Mouse (Mus musculus) erythroblast, embryonic 14.5 days (primary cell): Measurements from ENCODE around the gene Kcnk13.

Source experiments
- GATA1 ChIP-seq: IDR thresholded peaks from 2 replicates; pipeline ENCODE4 v1.6.1; 2012; ENCODE audit warnings: low read length, inconsistent platforms, mixed read lengths
- TAL1 ChIP-seq: IDR thresholded peaks from 3 replicates; pipeline ENCODE4 v1.6.1; 2012; ENCODE audit warnings: low read length, inconsistent platforms, mixed read lengths

GRCm38 (mm10) chr12:100090750-100091149 is 126.5 kb downstream of the Kcnk13 start:
- TF ChIP-seq GATA1 (no peak), TAL1 (no peak)
